Mouse (Mus musculus) lung, embryonic 15.5 days (tissue): Measurements from ENCODE around the gene Ndufs8. TPM values are rescaled to one million over a fixed set of nuclear protein-coding genes. Genes with fewer than 3 reads are reported as not detected.

Experiments used
- ATAC-seq: fragments of 200-750 bp; cut with Nextera tagmentation; 2 replicates; pipeline ENCODE4 v1.8.0; 2017; ENCODE audit warnings: moderate number of reproducible peaks, borderline replicate concordance; ENCODE audit not compliant: low FRiP score, low TSS enrichment; ENCODE audit errors: extremely low read depth
- H3K27ac ChIP-seq: fragments of 300-500 bp; sonication (generic); 2 replicates; pipeline ENCODE4 v1.5.1; 2015; ENCODE audit warnings: moderate library complexity, mild to moderate bottlenecking, inconsistent platforms
- H3K27me3 ChIP-seq: fragments of 300-500 bp; sonication (generic); 2 replicates; pipeline ENCODE4 v1.6.1; 2015; ENCODE audit warnings: inconsistent platforms
- H3K36me3 ChIP-seq: fragments of 300-500 bp; sonication (generic); 2 replicates; pipeline ENCODE4 v1.6.1; 2015; ENCODE audit warnings: inconsistent platforms
- H3K4me1 ChIP-seq: fragments of 300-500 bp; sonication (generic); 2 replicates; pipeline ENCODE4 v1.6.1; 2015; ENCODE audit warnings: inconsistent platforms
- H3K4me2 ChIP-seq: fragments of 300-500 bp; sonication (generic); 2 replicates; pipeline ENCODE4 v1.6.1; 2015; ENCODE audit warnings: inconsistent platforms, mild to moderate bottlenecking, moderate library complexity
- H3K4me3 ChIP-seq: fragments of 300-500 bp; sonication (generic); 2 replicates; pipeline ENCODE4 v1.5.1; 2015; ENCODE audit warnings: mild to moderate bottlenecking, inconsistent platforms
- H3K9ac ChIP-seq: fragments of 300-500 bp; sonication (generic); 2 replicates; pipeline ENCODE4 v1.6.1; 2015; ENCODE audit warnings: inconsistent platforms
- H3K9me3 ChIP-seq: fragments of 300-500 bp; sonication (generic); 2 replicates; pipeline ENCODE4 v1.6.1; 2016; ENCODE audit warnings: inconsistent platforms
- WGBS: fragments of 180-500 bp; shearing (Covaris S2); methylation state at CpG from one replicate; pipeline ENCODE4 v1.1.7; 2015; 5-methylcytosine and 5-hydroxymethylcytosine counted together
- polyA plus RNA-seq: library from polyadenylated mRNA; unstranded; fragments of >200 nt; fragmentation: Nextera tagmentation; extraction: Ambion mirVana; gene quantifications from 2 replicates; pipeline ENCODE4 v1.2.1, GENCODE M21; 2015

Gene Ndufs8
- polyA plus RNA-seq, 1 experiment from 2014 or later, result 303 TPM

DNA sequence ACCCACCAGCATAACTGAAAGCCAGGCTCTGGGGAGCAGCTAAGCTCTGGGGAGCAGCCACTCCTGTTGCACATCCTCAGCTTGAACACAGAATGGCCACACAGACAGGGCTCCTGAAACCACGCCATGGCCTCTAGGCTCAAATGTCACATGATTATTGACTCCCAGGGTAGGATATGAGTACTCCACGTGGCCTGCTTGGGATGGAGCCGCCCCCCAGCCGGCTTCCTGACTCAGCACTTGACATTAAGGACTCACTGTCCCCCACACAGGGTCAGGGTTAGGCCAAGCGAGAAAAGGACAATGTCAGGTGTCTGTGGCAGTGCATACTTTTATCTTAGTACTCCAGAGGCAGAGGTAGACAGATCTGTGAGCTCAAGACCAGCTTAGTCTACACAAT, 2.4 kb downstream of the Ndufs8 start:
- Histone ChIP-seq H3K4me2 (no peak overlapping the region), H3K9ac (no peak overlapping the region), H3K27me3 (no peaks in the 10 kb centered on the region), H3K4me3 (no peak overlapping the region), H3K9me3 (no peaks in the 10 kb centered on the region), H3K36me3 (peaks cover 22% of the 10 kb centered on the region), H3K4me1 (peaks cover 36% of the 10 kb centered on the region), H3K27ac (no peak overlapping the region)
- 74% methylated on average over 5 of the region's 5 CpGs for WGBS
- ATAC-seq, result no peak

DNA sequence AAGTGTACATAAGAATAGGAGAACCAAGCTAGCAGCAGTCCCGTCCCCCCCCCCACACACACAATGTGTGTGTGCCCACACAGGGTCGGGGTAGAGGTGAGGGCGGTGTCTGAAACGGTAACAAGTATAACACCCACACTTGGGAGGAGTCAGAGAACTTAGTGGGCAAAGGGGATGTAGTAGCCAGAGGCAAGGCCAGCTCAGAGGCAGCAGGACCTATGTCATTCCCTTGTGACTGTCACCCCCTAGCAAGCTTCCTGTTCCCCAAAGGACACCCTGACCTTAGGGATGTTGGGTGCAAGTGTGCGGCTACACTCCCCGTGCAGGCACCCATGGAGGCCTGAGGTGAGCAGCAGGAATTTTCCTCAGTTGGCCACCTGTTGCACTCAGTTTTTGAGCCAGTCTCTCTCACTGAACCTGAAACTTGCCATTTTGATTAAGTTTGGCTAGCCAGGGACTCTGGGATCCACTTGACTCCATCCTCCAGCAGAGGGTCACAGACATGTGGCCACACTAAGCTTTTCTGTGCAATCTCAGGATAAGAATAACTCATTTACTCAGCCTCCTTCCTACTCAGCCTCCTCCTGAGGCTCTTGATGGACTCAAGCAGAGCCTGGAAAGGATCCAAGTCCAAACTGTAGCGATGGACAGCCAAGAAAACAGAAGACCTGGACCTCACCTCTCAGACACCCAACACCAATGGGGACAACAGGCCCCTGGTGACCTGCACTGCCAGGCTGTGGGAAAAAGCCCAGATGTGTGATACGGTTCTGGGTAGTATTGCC, 4.5 kb downstream of the Ndufs8 start:
- H3K36me3 ChIP-seq, result peaks cover 34% of the 10 kb centered on the region
- H3K27me3 ChIP-seq, result no peaks in the 10 kb centered on the region
- H3K9me3 ChIP-seq, result no peaks in the 10 kb centered on the region
- H3K4me2 ChIP-seq, result peak overlapping the region; percentile 76
- no peak for ATAC-seq
- 72% methylated on average over 8 of the region's 8 CpGs for WGBS
- H3K4me3 ChIP-seq, result no peak overlapping the region
- peaks cover 49% of the 10 kb centered on the region for H3K4me1 ChIP-seq
- no peak overlapping the region for H3K27ac ChIP-seq
- H3K9ac ChIP-seq, result no peak overlapping the region

DNA sequence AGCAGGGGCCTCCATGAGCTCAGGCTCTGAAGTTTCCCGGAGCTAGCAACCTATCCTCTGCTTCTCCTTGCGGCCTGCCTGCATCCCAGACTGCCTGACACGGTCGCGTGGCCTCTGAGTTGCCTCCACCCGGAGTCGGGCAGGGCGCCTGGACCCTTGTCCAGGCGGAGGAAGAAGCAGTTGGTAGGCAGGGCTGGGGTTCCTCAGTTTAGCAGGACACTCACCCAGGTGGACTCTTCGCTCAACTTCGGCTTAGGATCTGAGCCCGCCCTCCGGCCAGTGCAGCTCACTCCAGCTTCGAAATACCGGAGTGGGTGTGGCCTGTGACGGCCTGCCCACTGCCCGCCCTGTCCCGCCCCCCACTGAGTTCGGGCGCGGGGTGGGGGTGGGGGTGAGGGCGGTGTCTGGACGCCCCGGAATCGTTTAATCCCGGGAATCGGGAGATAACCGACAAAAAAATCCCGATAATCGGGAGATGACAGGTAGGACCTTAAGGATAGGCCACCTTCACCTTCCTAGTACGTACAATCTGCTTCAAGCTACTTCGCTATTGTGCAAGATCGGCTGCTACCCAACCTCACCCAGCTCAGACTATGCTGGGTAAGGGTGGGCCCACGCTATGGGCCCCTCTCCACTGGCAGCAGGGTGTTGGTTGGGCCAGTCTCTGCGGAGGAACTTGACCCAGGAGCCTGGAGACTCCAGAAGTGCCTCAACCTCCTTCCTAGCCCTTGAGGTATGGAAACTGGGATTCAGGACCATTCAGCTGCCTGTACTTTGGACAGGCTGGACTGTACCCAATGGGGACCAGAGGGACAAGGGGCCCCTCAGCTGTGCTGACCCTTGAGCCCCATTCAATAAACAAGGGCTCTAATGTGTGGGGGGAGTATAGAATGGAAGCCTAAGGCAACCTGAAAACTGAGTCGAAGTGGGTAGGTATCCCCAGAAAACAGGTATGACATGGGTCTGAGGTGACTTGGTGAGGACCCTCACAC, 5.5 kb downstream of the Ndufs8 start, which contains the start of gene Tcirg1:
TSS of gene Tcirg1 (minus strand) at position 339 of the 992 bp plus-strand sequence.
- H3K36me3 ChIP-seq, result peaks cover 43% of the 10 kb centered on the region
- no peaks in the 10 kb centered on the region for H3K27me3 ChIP-seq
- peak within 1 kb of the TSS; percentile 64 for H3K4me3 ChIP-seq
- peaks cover 49% of the 10 kb centered on the region for H3K4me1 ChIP-seq
- H3K9ac ChIP-seq, result peak within 1 kb of the TSS; percentile 54
- whole genome bisulfite sequencing, result 3% methylated on average over 36 of the region's 36 CpGs
- H3K4me2 ChIP-seq, result peak within 1 kb of the TSS; percentile 76
- peak; percentile 88 for ATAC-seq
- H3K9me3 ChIP-seq, result no peaks in the 10 kb centered on the region
- peak within 1 kb of the TSS; percentile 95 for H3K27ac ChIP-seq

- Histone ChIP-seq H3K4me1 (peaks cover 42% of the 10 kb centered on the region), H3K9ac (peak overlapping the region; percentile 54), H3K4me2 (peak overlapping the region; percentile 76), H3K36me3 (peaks cover 50% of the 10 kb centered on the region), H3K27me3 (no peaks in the 10 kb centered on the region), H3K9me3 (no peaks in the 10 kb centered on the region), H3K27ac (peak overlapping the region; percentile 95), H3K4me3 (peak overlapping the region; percentile 64)
- WGBS, result 17% methylated on average over 10 of the region's 10 CpGs
- ATAC-seq, result peak; percentile 19; the same call in 1 of the 2 replicates
Observed at GRCm38 (mm10) chr19:3906326-3906725, 6.2 kb downstream of the Ndufs8 start.

GRCm38 (mm10) chr19:3905261-3905969, 7.2 kb downstream of the Ndufs8 start:
- WGBS, result 8% methylated on average over 6 of the region's 6 CpGs

DNA sequence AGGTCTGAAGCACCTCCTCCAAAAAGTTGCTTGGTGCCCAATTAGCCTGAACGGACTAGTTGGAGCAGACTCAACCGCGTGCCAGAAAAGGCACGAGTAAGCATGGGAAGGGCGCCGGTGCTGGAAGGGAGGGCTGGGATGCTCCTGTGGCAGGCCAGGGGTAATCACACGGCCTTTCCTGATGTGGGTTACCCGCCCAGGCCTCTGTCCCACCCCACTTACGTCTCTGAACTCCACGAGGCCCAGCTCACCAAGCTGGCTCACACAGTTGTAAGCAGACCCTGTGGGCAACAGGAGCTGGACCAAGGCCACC, 8.3 kb downstream of the Ndufs8 start:
- Histone ChIP-seq H3K4me3 (no peak overlapping the region), H3K4me1 (peaks cover 41% of the 10 kb centered on the region), H3K9me3 (no peaks in the 10 kb centered on the region), H3K9ac (no peak overlapping the region), H3K27me3 (no peaks in the 10 kb centered on the region), H3K36me3 (peaks cover 44% of the 10 kb centered on the region), H3K27ac (peak overlapping the region; percentile 95), H3K4me2 (peak overlapping the region; percentile 76)
- WGBS, result 51% methylated on average over 10 of the region's 10 CpGs
- ATAC-seq, result no peak

More at GRCm38 (mm10) chr19:3905261-3905969, 7.2 kb downstream of the Ndufs8 start:
- Histone ChIP-seq H3K9ac (peak overlapping the region; percentile 54), H3K4me1 (peaks cover 41% of the 10 kb centered on the region), H3K9me3 (no peaks in the 10 kb centered on the region), H3K27ac (peak overlapping the region; percentile 95), H3K4me3 (peak overlapping the region; percentile 64), H3K36me3 (peaks cover 49% of the 10 kb centered on the region), H3K4me2 (peak overlapping the region; percentile 76), H3K27me3 (no peaks in the 10 kb centered on the region)
- peak; percentile 44; the same call in 1 of the 2 replicates for ATAC-seq

DNA sequence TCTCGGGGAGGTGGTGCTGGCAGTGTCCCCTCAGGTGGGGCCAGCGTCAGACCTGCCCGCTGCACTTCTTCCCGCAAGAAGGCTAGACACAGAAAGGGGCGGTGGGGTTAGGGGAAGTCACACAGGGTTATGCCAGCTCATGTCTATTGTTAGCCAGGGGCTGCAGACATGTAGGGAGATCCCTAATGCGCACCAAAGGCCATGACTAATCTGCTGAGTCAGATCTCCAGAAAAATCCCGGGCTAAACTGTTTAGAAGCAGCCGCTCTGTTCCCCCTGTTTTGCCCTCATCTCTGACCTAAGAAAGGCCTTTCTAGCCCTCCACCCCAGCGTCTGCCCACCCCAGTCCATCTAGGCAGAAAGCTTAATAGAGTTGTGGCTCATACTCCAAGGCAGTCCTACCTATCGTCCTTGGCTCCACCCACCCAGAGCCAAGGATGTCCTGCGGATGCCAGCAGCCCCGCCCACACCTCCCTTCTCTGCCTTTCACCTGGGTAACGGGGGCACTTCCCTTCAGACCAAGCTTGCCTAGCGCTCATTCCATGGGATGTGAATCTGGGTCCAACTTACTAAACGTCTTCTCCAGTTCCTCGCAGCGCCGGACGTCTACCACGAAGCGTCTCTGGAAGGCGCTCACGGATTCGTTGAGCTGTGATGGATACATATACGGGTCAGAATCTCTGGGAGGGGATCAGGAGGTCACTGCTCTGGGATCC, 8.8 kb downstream of the Ndufs8 start:
- no peaks in the 10 kb centered on the region for H3K9me3 ChIP-seq
- peaks cover 44% of the 10 kb centered on the region for H3K36me3 ChIP-seq
- no peak overlapping the region; the same call in 1 of the 2 replicates for H3K27ac ChIP-seq
- H3K9ac ChIP-seq, result no peak overlapping the region
- no peak for ATAC-seq
- WGBS, result 76% methylated on average over 25 of the region's 25 CpGs
- peaks cover 41% of the 10 kb centered on the region for H3K4me1 ChIP-seq
- no peak overlapping the region for H3K4me3 ChIP-seq
- H3K4me2 ChIP-seq, result peak overlapping the region; percentile 76; the same call in 1 of the 2 replicates
- no peaks in the 10 kb centered on the region for H3K27me3 ChIP-seq

DNA sequence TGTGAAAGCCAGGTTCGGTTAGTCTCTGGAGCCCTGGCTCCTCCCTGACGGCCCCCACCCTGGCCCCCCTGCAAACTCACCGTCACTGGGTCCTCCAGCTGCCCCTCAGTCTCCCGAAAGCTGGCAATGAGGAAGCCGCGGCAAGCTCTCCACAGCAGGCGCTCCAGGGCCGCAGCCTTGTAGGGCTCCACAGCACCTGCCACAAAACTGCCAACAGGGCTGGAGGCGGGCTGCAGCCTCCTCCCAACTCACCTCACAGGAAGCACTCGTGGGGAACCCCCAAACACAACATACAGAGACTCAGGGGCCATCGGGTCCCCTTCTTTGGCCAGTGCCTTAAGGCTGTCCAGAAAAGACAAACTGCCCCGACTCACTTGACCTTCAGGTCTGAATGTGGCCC, 9.6 kb downstream of the Ndufs8 start:
- no peaks in the 10 kb centered on the region for H3K9me3 ChIP-seq
- no peak overlapping the region for H3K4me3 ChIP-seq
- no peaks in the 10 kb centered on the region for H3K27me3 ChIP-seq
- no peak overlapping the region for H3K9ac ChIP-seq
- no peak for ATAC-seq
- H3K27ac ChIP-seq, result no peak overlapping the region
- H3K4me1 ChIP-seq, result peaks cover 40% of the 10 kb centered on the region
- H3K4me2 ChIP-seq, result no peak overlapping the region
- WGBS, result 81% methylated on average over 12 of the region's 12 CpGs
- peaks cover 44% of the 10 kb centered on the region for H3K36me3 ChIP-seq

GRCm38 (mm10) chr19:3899618-3900017, 13.0 kb downstream of the Ndufs8 start:
- Histone ChIP-seq H3K9me3 (no peaks in the 10 kb centered on the region), H3K36me3 (peaks cover 68% of the 10 kb centered on the region), H3K27me3 (no peaks in the 10 kb centered on the region), H3K27ac (no peak overlapping the region), H3K9ac (no peak overlapping the region), H3K4me1 (peaks cover 14% of the 10 kb centered on the region), H3K4me2 (no peak overlapping the region), H3K4me3 (no peak overlapping the region)
- ATAC-seq, result no peak
- WGBS, result 95% methylated on average over 4 of the region's 4 CpGs

GRCm38 (mm10) chr19:3898952-3899351, 13.6 kb downstream of the Ndufs8 start:
- no peaks in the 10 kb centered on the region for H3K27me3 ChIP-seq
- no peak overlapping the region for H3K27ac ChIP-seq
- no peak overlapping the region for H3K4me2 ChIP-seq
- no peak overlapping the region for H3K4me3 ChIP-seq
- H3K9me3 ChIP-seq, result no peaks in the 10 kb centered on the region
- 88% methylated on average over 7 of the region's 7 CpGs for WGBS
- peaks cover 7% of the 10 kb centered on the region; the same call in 1 of the 2 replicates for H3K4me1 ChIP-seq
- peaks cover 70% of the 10 kb centered on the region for H3K36me3 ChIP-seq
- ATAC-seq, result no peak
- no peak overlapping the region for H3K9ac ChIP-seq

GRCm38 (mm10) chr19:3897557-3897956, 15.0 kb downstream of the Ndufs8 start:
- Histone ChIP-seq H3K36me3 (peaks cover 71% of the 10 kb centered on the region), H3K9ac (no peak overlapping the region), H3K27me3 (no peaks in the 10 kb centered on the region), H3K4me2 (no peak overlapping the region), H3K9me3 (no peaks in the 10 kb centered on the region), H3K27ac (no peak overlapping the region), H3K4me3 (no peak overlapping the region), H3K4me1 (no peaks in the 10 kb centered on the region)
- ATAC-seq, result no peak
- WGBS, result 88% methylated on average over 5 of the region's 5 CpGs
